Mouse (Mus musculus): ENCODE measurements around the gene Nwd1.

DNA sequence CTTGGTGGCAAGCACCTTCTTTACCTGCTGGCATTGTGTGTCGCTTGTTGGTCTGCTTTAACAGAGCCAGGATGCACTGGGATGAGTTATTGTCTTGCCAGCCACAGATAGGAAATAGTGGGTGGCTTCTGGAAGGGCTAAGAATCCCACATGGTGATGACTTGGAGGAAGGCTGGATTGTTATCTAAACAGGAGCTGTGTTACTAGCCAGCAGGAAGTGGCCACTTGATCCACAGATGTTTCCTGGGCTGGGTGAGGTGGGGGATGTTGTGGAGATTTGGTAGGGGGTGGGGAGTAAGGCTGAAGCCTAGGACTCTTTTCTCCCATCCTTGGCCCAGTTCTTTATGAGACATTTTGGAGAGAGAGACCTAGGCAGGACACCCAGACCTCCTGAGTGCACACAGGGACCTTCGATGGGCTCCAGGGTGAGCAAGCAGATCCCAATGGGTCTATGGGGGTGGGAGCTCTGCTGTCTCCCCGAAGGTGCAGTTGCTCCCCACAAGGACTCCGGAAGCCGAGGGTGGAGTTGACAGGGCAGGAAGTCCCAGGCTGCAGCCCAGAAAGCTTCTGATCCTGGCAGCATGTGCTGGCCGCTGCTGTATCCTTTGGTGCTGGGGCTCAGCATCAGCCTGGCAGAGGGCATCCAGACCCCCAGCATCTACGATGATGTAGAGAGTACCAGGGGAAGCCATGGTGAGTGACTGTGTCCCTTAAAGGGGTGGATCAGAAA, 115.0 kb downstream of the Nwd1 start, which contains the start of gene F2rl3:
- TF ChIP-seq CTCF (IDR thresholded peaks at IDR 0.05; ENCODE audit: low read depth, low read length) (no peak), POLR2A (IDR thresholded peaks at IDR 0.05; ENCODE audit: extremely low read depth, insufficient read depth, low read length) (no peak)
